Mouse (Mus musculus): ENCODE results near the gene Trpc1. TPM values are rescaled to one million over a fixed set of nuclear protein-coding genes. Genes with fewer than 3 reads are reported as not detected.
A peak's percentile ranks its signal among the peaks of the same experiment; 100 is the strongest.

The Trpc1 gene
- total and polyA plus RNA-seq, 3 experiments = 0.15 to 0.50 TPM; not detected in 1

- Histone ChIP-seq H3K79me2 (ENCODE audit: control insufficient read depth, insufficient read depth, low read length, poor library complexity) (no peaks in the 10 kb centered on the region), H3K36me3 (ENCODE audit: control insufficient read depth in 1 of 2, insufficient read depth in 2 of 2, low read length in 2 of 2) (no peaks in the 10 kb centered on the region), H3K9ac (ENCODE audit: control insufficient read depth, low read depth, low read length, poor library complexity, severe bottlenecking) (no peak overlapping the region), H3K27me3 (ENCODE audit: control insufficient read depth in 1 of 2, insufficient read depth in 2 of 2, low read length in 2 of 2) (no peaks in the 10 kb centered on the region; a peak in 1 of 4 replicates), H3K4me1 (ENCODE audit: control insufficient read depth in 1 of 2, insufficient read depth in 2 of 2, low read length in 2 of 2) (peaks cover 0 to 1% of the 10 kb centered on the region in 2 experiments; a peak in 2 of 4 replicates), H3K4me3 (ENCODE audit: control insufficient read depth in 1 of 2, insufficient read depth in 1 of 2, low read depth in 2 of 2, low read length in 2 of 2) (no peak overlapping the region), H3K27ac (ENCODE audit: control insufficient read depth, low read depth, low read length) (no peak overlapping the region), H3K9me3 (replicated peaks; ENCODE audit: insufficient read depth, low read length) (no peaks in the 10 kb centered on the region)
- DNase-seq (ENCODE audit: low read depth, low spot score) = no peak
- TF ChIP-seq ZNF384 (IDR thresholded peaks at IDR 0.05; ENCODE audit: low read depth, low read length) = no peak
- TF ChIP-seq UBTF (IDR thresholded peaks at IDR 0.05; ENCODE audit: borderline replicate concordance, insufficient read depth, low read depth, low read length) = no peak
- no peak for TF ChIP-seq MAZ (IDR thresholded peaks at IDR 0.05; ENCODE audit: low read depth, low read length)
- no peak for TF ChIP-seq GATA1 (IDR thresholded peaks at IDR 0.05; ENCODE audit: low read depth, low read length)
- TF ChIP-seq USF2 (IDR thresholded peaks at IDR 0.05; ENCODE audit: borderline replicate concordance in 1 of 2, insufficient read depth in 1 of 2, low read depth in 1 of 2, low read length in 2 of 2) = no peak
Observed at GRCm38 (mm10) chr9:95699273-95699672, 50.9 kb downstream of the Trpc1 start.

GRCm38 (mm10) chr9:95697808-95698207, 52.4 kb downstream of the Trpc1 start:
- no peaks in the 10 kb centered on the region for H3K9me3 ChIP-seq (replicated peaks; ENCODE audit: insufficient read depth, low read length)
- no peaks in the 10 kb centered on the region for H3K36me3 ChIP-seq (ENCODE audit: control insufficient read depth in 1 of 2, insufficient read depth in 2 of 2, low read length in 2 of 2)
- H3K27ac ChIP-seq (ENCODE audit: control insufficient read depth, low read depth, low read length) = no peak overlapping the region
- no peak overlapping the region for H3K4me3 ChIP-seq (ENCODE audit: control insufficient read depth in 1 of 2, insufficient read depth in 1 of 2, low read depth in 2 of 2, low read length in 2 of 2)
- H3K79me2 ChIP-seq (ENCODE audit: control insufficient read depth, insufficient read depth, low read length, poor library complexity) = no peaks in the 10 kb centered on the region; the same call in 1 of the 2 replicates
- no peak overlapping the region for H3K9ac ChIP-seq (ENCODE audit: control insufficient read depth, low read depth, low read length, poor library complexity, severe bottlenecking)
- no peaks in the 10 kb centered on the region; a peak in 1 of 4 replicates for H3K27me3 ChIP-seq (ENCODE audit: control insufficient read depth in 1 of 2, insufficient read depth in 2 of 2, low read length in 2 of 2)
- TF ChIP-seq ZMIZ1 (IDR thresholded peaks at IDR 0.05; ENCODE audit: low read depth, low read length) = no peak
- no peak for TF ChIP-seq EP300 (IDR thresholded peaks at IDR 0.05; ENCODE audit: low read depth in 1 of 2, low read length in 2 of 2)
- peak; percentile 90 for TF ChIP-seq SMC3 (IDR thresholded peaks at IDR 0.05; ENCODE audit: low read depth, low read length)
- TF ChIP-seq GATA1 (IDR thresholded peaks at IDR 0.05; ENCODE audit: low read depth, low read length) = no peak
- no peak for TF ChIP-seq CHD2 (IDR thresholded peaks at IDR 0.05; ENCODE audit: low read length)
- TF ChIP-seq KAT2A (conservative IDR thresholded peaks at IDR 0.05; ENCODE audit: low read depth, low read length) = no peak
- TF ChIP-seq POLR2AphosphoS5 (IDR thresholded peaks at IDR 0.05; ENCODE audit: borderline replicate concordance, low read depth, low read length) = no peak
- peak; percentile 92 for TF ChIP-seq ZC3H11A (IDR thresholded peaks at IDR 0.05; ENCODE audit: low read depth, low read length)
- TF ChIP-seq ETS1 (IDR thresholded peaks at IDR 0.05; ENCODE audit: low read depth, low read length) = no peak
- peak; percentile 96 for TF ChIP-seq RAD21 (IDR thresholded peaks at IDR 0.05; ENCODE audit: low read depth, low read length)
- no peak for TF ChIP-seq TCF12 (IDR thresholded peaks at IDR 0.05; ENCODE audit: low read depth, low read length)
- no peak for TF ChIP-seq ELF1 (IDR thresholded peaks at IDR 0.05; ENCODE audit: low read depth, low read length)
- TF ChIP-seq NELFE (IDR thresholded peaks at IDR 0.05; ENCODE audit: low read depth, low read length) = no peak
- TF ChIP-seq CTCF (IDR thresholded peaks at IDR 0.05 in 2 of 3, conservative IDR thresholded peaks at IDR 0.05 in 1 of 3; ENCODE audit: control insufficient read depth in 1 of 3, insufficient read depth in 1 of 3, low read depth in 2 of 3, low read length in 3 of 3, poor library complexity in 1 of 3, severe bottlenecking in 1 of 3) = peak; percentile 54 to 88 (median 69)
- TF ChIP-seq JUND (IDR thresholded peaks at IDR 0.05; ENCODE audit: low read depth, low read length) = 0 out of 2 replicates have a peak, but pooled peaks have one; percentile 30
- DNase-seq (ENCODE audit: low read depth, low spot score) = peak; percentile 80
- H3K4me1 ChIP-seq (ENCODE audit: control insufficient read depth in 1 of 2, insufficient read depth in 2 of 2, low read length in 2 of 2) = peaks cover 2 to 4% of the 10 kb centered on the region in 2 experiments; a peak in 3 of 4 replicates

Data from MEL (cell line).